Mouse (Mus musculus): Measurements from ENCODE around the gene Patj.

- TF ChIP-seq CTCF (IDR thresholded peaks at IDR 0.05; ENCODE audit: borderline replicate concordance, insufficient read depth, low read length) = no peak
- TF ChIP-seq POLR2A (IDR thresholded peaks at IDR 0.05; ENCODE audit: low read depth, low read length) = no peak
Measured at GRCm38 (mm10) chr4:98564196-98564865, 168.7 kb downstream of the Patj start.

Data from embryonic fibroblast, embryonic 13.5 days (primary cell).